Mouse (Mus musculus) frontal cortex, postnatal 25 days (tissue): Measurements from ENCODE around the gene Fsd1l.
"Not testable (repeated sequence)": the region's sequence is repeated elsewhere in the genome, so short reads cannot be mapped to it uniquely, and the experiment has no call there.

Experiments
- DNase-seq, 2 experiments: peaks; one replicate each; pipeline ENCODE4 v3.0.0; 2022; ENCODE audit warnings: low spot score in 2 of 2

Gene Fsd1l

GRCm38 (mm10) chr4:53628924-53629323 lies 2.3 kb upstream of the Fsd1l start:
- DNase-seq = no peak

GRCm38 (mm10) chr4:53630963-53631315 lies 332 bp upstream of the Fsd1l start:
- no peak for DNase-seq

- DNase-seq = no peak
These were observed 709 bp downstream of the Fsd1l start for GRCm38 (mm10) chr4:53632011-53632349.

- no peak for DNase-seq
These were observed 4.1 kb downstream of the Fsd1l start for GRCm38 (mm10) chr4:53635336-53635735.

- no peak for DNase-seq
These were observed 6.1 kb downstream of the Fsd1l start for GRCm38 (mm10) chr4:53637269-53637909.

GRCm38 (mm10) chr4:53638549-53639123 lies 7.4 kb downstream of the Fsd1l start:
- no peak for DNase-seq

GRCm38 (mm10) chr4:53658029-53658428 lies 26.8 kb downstream of the Fsd1l start:
- no peak for DNase-seq

- no peak for DNase-seq
These were observed 29.4 kb downstream of the Fsd1l start for GRCm38 (mm10) chr4:53660711-53661110.

GRCm38 (mm10) chr4:53682092-53682491 lies 50.8 kb downstream of the Fsd1l start:
- no peak for DNase-seq

- DNase-seq = no peak
These were observed 57.7 kb downstream of the Fsd1l start for GRCm38 (mm10) chr4:53688965-53689364.

GRCm38 (mm10) chr4:53691418-53691817 lies 60.1 kb downstream of the Fsd1l start:
- DNase-seq = no peak

GRCm38 (mm10) chr4:53709166-53709565 lies 77.9 kb downstream of the Fsd1l start:
- not testable (repeated sequence) for DNase-seq

- no peak for DNase-seq
These were observed 78.8 kb downstream of the Fsd1l start for GRCm38 (mm10) chr4:53710021-53710420.

- DNase-seq = no peak
These were observed 79.5 kb downstream of the Fsd1l start for GRCm38 (mm10) chr4:53710555-53711328.

GRCm38 (mm10) chr4:53713704-53714050 lies 82.4 kb downstream of the Fsd1l start, which contains the start of gene Fktn:
Gene Fktn, plus strand, starts transcription at chr4:53713998.
- DNase-seq = no peak

GRCm38 (mm10) chr4:53714051-53714814 lies 83.0 kb downstream of the Fsd1l start:
- DNase-seq = peak; percentile 83 to 88

GRCm38 (mm10) chr4:53715977-53716376 lies 84.7 kb downstream of the Fsd1l start:
- no peak for DNase-seq

- no peak for DNase-seq
These were observed 86.3 kb downstream of the Fsd1l start for GRCm38 (mm10) chr4:53717546-53717945.

- no peak for DNase-seq
These were observed 87.0 kb downstream of the Fsd1l start for GRCm38 (mm10) chr4:53718261-53718660.

- DNase-seq = no peak
These were observed 91.2 kb downstream of the Fsd1l start for GRCm38 (mm10) chr4:53722506-53722905.

- DNase-seq = not testable (repeated sequence)
These were observed 94.8 kb downstream of the Fsd1l start for GRCm38 (mm10) chr4:53726100-53726499.

- DNase-seq = no peak
These were observed 96.8 kb downstream of the Fsd1l start for GRCm38 (mm10) chr4:53728121-53728520.
